Mouse (Mus musculus) B cell, adult 2 months (primary cell): ENCODE measurements around the gene Sdsl.

Source experiments
- DNase-seq, 2 experiments: peaks; one replicate each; pipeline ENCODE4 v3.0.0; 2022

Gene Sdsl

GRCm38 (mm10) chr5:120493873-120494395 lies 21.3 kb upstream of the Sdsl start:
- DNase-seq: no peak

DNA sequence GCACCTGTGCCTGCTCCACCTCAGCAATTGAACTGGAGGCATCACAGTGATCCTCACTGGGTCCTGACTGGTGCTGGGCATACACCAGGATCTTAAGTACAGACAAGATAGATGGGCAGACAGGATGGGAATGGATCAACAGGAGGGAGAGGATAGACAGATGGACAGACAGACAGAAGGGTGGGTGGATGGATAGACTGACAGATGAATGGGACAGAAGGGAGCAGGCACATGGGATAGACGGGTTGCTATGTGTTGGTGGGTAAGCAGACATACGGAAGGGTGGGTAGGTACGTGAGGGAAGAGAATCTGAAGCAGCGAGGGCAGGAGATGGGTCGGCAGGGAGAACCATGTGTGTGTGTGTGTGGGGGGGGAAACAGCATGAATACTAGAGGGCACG lies 20.8 kb upstream of the Sdsl start:
- DNase-seq: no peak

- no peak for DNase-seq
Measured at GRCm38 (mm10) chr5:120492437-120492836, 19.8 kb upstream of the Sdsl start.

DNA sequence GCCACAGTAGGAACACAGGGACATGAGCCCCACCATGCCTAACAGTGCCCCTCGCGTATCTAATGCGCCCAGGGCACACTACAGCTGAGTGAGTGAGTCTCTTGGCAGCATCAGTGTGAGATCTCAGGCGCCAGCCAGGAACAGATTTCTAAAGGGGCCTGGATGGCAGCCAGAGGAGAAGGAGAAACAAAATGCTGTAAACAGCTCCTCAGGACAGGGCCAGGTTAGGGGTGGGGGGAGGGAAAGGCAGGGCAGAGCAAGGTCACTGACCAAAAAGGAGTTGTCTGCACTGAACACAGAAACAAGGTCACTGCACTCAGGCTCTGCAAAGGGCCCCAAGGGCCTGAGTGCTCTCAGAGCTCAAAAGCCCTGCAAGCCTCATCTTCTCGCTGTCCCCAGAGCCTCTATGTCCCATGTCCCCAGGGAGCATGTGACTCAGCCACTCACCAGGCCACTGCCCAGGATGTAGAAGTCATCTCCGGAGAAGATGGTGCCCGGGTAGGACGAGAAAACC lies 18.1 kb upstream of the Sdsl start:
- no peak for DNase-seq

- DNase-seq: no peak
Measured at GRCm38 (mm10) chr5:120487844-120488243, 15.2 kb upstream of the Sdsl start.

GRCm38 (mm10) chr5:120483399-120483798 lies 10.8 kb upstream of the Sdsl start:
- no peak for DNase-seq

- no peak for DNase-seq
Measured at GRCm38 (mm10) chr5:120481205-120481604, 8.6 kb upstream of the Sdsl start.

- DNase-seq: peak; percentile 30 to 45
Measured at GRCm38 (mm10) chr5:120479538-120479937, 6.9 kb upstream of the Sdsl start.

DNA sequence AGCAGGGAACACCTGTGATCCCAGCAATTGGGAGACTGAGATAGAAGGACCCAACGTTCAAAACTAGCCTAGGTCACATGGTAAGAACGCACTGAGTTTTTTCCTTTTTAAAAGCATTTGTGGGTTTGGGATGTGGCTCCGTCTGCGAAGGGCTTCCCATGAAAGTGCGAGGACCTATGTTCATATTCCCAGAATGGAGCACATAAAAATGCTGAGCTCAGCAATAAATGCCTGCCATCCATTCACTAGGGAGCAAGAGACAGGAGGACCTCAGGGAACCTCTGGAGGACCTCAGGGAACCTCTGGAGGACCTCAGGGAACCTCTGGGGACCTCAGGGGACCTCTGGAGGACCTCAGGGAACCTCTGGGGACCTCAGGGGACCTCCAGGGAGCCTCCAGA lies 5.4 kb upstream of the Sdsl start:
- DNase-seq: no peak

DNA sequence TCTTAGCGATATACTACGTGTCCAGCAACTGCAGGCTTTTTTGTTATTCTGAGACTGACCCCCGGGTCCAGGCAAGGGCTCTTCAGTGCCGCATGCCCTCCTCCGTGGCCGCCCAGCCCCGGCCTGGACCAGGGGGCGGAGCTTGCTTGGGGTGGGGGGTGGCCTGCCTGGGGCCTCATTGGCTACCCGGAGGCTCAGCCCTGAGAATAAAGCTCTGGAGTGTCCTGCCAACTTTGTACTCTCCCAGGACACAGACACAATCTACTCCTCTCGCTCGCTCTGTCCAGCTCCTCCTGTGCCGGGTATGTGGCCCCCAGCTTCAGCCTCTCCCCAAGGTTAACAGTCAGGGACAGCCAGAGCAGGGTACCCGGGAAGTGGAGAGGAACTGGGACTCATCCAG lies 3.7 kb upstream of the Sdsl start, which contains the start of gene Sds:
TSS of gene Sds (plus strand) at position 231 of the 400 bp plus-strand sequence.
- DNase-seq: no peak

DNA sequence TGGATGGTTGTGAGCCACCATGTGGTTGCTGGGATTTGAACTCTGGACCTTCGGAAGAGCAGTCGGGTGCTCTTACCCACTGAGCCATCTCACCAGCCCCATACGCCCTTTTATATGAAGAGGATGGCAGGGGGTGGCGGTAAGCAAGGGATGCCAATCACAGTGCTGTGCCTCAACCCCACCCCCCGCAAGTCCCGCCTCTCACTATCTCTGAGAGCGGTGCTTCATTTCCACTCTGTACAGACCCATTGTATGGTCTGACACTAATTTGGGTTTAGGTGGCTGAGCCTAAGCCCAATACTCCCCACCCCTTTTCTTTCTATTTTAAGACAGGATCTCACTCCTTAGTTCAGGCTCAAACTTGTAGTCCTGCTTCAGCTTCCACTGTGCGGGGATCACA lies 3.3 kb upstream of the Sdsl start:
- DNase-seq: no peak

DNA sequence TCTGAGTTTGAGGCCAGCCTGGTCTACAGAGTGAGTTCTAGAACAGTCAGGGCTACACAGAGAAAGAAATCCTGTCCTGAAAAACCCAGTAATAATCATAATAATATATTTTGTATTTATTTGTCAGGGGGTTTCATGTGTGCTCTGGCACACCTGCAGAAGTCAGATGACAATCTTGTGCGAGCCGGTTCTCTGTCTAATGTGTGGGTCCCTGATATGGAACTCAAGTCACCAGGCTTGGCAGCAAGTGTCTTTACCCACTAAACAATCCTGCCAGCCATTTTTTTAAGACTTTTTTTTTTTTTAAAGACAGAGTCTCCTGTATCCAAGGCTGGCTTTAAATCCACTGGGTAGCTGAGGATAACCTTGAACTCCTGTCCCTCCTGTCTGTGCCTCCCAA lies 751 bp upstream of the Sdsl start:
- DNase-seq: no peak

- no peak for DNase-seq
Measured at GRCm38 (mm10) chr5:120471538-120471937, 1.1 kb downstream of the Sdsl start.

DNA sequence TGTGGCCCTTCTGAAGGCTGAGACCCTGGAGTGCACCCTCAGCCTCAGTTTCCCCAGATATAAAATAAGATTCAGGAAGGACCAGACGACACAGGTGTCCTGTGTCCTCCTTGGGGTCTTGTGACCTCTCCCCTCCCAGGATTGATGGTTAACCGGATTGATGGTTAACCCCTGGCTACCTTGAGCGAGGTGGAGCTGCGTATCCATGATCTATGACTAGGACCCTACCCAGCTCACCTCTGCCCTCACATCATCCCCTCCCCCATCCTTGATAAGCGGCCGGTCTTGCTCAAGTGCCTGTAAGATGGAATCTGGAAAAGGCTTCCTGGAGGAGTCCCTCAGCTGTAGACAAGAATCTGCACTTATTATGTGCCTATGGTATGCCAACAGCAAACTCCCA lies 3.8 kb downstream of the Sdsl start:
- DNase-seq: no peak

- no peak for DNase-seq
Measured at GRCm38 (mm10) chr5:120468336-120468735, 4.3 kb downstream of the Sdsl start.

DNA sequence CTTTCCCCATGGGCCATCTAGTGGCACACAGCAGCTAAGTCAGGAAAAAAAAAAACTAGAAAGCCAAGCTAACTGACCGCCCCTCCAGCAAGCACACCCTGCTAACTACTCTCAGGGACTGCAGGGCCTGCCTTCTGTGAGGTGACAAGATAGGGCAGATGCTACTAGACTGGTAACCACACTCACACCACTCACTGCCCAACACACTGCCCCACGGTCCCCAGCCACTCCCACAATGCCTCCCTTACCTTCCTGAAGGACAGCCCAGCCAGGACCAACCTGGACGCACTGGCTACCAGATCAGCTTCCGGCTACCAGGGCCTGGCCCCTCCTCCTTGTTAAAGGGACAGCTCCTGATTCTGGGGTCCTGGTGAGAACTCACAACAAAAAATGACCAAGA lies 5.6 kb downstream of the Sdsl start:
- no peak for DNase-seq

DNA sequence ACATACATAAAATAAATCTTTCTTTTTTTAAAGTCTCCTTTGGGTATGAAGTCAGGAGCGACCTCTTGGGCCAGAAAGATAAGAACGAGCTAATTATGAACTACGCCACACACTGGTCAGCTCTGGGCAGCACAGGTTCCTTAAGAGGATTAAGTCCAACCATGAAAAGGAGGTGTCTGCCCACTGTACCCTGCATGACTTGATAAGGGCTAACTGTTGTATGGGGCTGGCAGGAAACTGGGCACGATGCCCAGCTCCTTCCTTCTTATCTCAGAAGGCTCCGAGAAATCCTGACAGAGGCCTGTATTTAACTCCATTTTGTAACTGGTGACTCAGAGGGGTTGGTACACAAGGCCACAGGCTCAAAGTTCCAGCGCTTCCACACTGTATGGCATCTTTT lies 6.8 kb downstream of the Sdsl start:
- no peak for DNase-seq

GRCm38 (mm10) chr5:120465062-120465461 lies 7.5 kb downstream of the Sdsl start:
- peak; percentile 84 to 86 for DNase-seq

DNA sequence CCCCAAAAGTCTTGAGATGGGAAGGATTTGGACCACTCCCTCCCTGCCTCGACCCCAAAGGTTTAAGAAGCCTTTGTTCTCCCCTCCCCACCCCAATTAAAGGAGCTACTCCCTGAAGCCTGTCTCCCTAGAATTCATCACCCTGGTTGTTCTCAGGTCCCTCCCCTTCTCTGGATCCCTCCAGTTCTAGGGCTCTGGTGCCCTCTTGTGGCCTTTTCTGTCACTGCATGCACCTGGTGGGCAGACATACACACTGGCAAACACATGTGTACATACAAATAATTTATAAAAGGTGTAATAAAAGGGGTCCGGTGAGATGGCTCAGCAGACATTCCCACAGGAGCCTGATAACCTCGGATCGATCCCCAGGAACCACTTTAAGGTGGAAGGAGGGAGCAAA lies 8.3 kb downstream of the Sdsl start:
- peak; percentile 44 to 49 for DNase-seq

DNA sequence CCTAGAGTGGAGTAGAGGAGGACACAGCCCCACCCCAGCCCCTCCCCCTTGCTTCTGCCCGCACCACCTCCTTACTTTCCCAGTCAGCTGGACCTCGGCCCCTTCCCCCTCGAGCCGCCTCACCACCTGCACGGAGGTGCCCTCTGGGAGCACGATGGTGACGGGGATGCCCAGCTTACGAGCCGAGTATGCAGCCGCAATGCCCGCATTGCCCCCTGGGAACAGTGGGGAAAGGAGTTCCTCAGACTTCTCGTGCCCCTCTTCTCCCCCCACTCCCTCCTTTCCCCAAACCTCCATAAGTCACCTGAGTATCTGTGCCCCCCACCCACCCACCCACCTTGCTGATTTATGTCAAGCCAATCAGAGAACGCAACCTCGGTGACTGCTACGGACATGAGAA lies 10.7 kb downstream of the Sdsl start:
- DNase-seq: no peak

DNA sequence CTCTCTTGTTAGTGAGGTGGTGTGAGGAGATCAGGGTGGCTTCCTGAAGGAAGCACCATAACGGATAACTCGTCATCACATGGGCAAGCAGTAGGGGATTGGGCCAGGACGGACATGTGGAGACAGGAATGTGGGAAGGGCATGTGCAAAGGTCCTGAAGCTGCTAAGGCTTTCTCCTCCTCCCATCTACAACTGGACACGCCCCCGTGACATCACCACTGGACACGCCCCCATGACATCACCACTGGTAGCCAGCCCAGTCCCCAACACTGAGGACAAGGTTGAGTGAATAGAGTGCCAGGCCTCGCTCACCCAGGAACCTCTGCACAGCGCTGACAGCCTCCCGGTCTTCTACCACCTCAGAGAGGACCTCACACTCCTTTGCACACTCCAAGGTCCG lies 13.5 kb downstream of the Sdsl start:
- no peak for DNase-seq

DNA sequence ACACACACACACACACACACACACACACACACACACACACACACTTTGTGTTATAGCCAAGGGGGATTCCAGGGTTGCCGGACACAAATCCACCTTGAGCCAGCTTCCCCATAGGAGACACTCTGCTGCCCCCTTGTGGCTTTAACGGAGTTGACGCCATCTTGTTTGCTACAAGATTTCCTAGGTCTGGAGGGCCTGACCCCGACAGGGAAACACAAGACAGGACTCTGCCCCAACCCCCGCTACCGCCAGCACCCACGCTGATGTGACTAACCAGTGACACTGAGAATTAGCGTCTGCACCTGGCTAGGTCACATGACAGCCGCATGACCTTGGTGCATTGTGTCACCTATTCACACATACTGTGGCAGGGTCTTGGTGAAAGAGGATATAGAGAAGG lies 15.0 kb downstream of the Sdsl start:
- DNase-seq: peak; percentile 70

DNA sequence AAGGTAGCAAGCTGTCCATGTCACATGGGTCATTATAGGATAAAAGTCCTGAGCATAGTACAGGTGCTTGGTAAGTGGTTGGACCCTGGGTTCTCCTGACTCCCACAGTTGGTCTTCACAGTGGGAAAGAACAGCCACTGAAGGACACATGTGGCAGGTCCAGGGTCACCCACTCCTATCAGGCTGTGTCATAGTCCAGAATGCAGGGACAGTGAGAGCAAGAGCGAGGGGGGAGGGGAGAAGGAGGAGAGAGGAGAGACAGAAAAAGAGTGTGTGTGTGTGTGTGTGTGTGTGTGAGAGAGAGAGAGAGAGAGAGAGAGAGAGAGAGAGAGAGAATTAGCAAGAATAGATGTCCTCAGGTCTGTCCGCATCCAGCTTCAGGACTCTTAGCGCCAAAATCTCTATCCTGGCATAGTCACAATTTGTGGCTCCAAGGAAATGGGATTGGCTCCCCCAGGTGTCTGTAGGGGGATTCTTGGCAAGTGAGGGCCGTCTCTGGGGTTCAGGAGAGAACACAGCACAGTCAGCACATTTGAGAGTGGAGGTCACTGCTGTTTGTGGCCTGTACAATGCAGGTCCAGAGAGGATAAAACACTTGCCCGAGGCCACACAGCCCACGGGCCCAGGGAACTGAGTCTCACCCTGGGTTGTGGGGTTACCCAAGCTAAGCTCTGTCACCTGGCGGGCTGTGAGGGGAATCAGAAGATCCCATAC lies 15.6 kb downstream of the Sdsl start:
- DNase-seq: no peak

DNA sequence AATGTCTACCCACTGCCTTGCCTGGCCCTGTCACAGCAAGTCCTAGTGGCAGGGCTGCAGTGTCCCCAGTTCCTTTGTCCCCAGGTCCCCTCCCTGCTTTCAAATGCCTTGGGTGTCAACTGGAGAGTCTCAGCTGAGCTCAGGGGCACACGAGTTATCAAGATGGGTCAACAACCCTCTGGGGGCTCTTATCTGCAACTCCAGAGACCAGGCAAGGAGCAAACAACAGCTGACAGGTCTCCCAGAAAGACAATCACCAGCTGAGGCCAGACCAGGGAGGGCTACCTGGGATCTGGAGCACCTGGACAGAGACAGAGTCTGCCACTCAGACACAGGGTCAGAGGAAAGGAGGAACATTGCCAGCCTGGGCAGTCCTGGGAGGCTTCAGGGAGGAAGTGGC lies 16.4 kb downstream of the Sdsl start:
- DNase-seq: no peak
